Mouse (Mus musculus) CH12.LX (cell line): ENCODE data around the gene Nrd1. TPM values are rescaled to one million over a fixed set of nuclear protein-coding genes. Genes with fewer than 3 reads are reported as not detected.

ENCODE experiments used
- DNase-seq: peaks from one replicate; pipeline ENCODE4 v3.0.0-alpha.2; 2013; ENCODE audit errors: extremely low read depth
- H3K27ac ChIP-seq: 2 replicates; pipeline ENCODE4 v1.5.1; 2012; ENCODE audit warnings: low read depth, mild to moderate bottlenecking, control low read depth, moderate library complexity; ENCODE audit not compliant: insufficient read depth
- H3K27me3 ChIP-seq: replicated peaks from 2 replicates; pipeline ENCODE3; 2012; ENCODE audit warnings: inconsistent platforms
- H3K36me3 ChIP-seq, 2 experiments: replicated peaks in 1 of 2; 2 replicates each; pipeline versions ENCODE3 to v1.6.1; 2012; ENCODE audit warnings: inconsistent platforms in 1 of 2, low read length in 1 of 2, mild to moderate bottlenecking in 1 of 2, mixed read lengths in 1 of 2, moderate library complexity in 1 of 2; ENCODE audit not compliant: control insufficient read depth in 1 of 2, insufficient read depth in 1 of 2
- H3K4me1 ChIP-seq, 2 experiments: 2 replicates each; pipeline ENCODE4 v1.6.1; 2012; ENCODE audit warnings: inconsistent platforms in 1 of 2, moderate library complexity in 1 of 2; ENCODE audit not compliant: insufficient read depth in 2 of 2, control insufficient read depth in 1 of 2
- H3K4me2 ChIP-seq: 2 replicates; pipeline ENCODE4 v1.6.1; 2012; ENCODE audit warnings: low read depth, mild to moderate bottlenecking, control low read depth; ENCODE audit not compliant: poor library complexity, insufficient read depth, severe bottlenecking
- H3K4me3 ChIP-seq, 3 experiments: fragments of 150-350 bp in 1 of 3; sonication (generic) in 1 of 3; replicated peaks in 1 of 3; 2 replicates each; pipeline versions ENCODE3 to v1.5.1; 2011 to 2012; ENCODE audit warnings: low read depth in 2 of 3, low read length in 2 of 3, mild to moderate bottlenecking in 2 of 3, moderate library complexity in 2 of 3, control low read depth in 1 of 3, improper control_type of control experiment in 1 of 3, inconsistent platforms in 1 of 3, mixed read lengths in 1 of 3; ENCODE audit not compliant: poor library complexity in 1 of 3
- H3K79me2 ChIP-seq: replicated peaks from 2 replicates; pipeline ENCODE4 v1.6.1; 2012; ENCODE audit warnings: mild to moderate bottlenecking, moderate library complexity; ENCODE audit not compliant: control insufficient read depth, poor library complexity, insufficient read depth, severe bottlenecking; ENCODE audit errors: extremely low read depth
- H3K9ac ChIP-seq: 2 replicates; pipeline ENCODE4 v1.6.1; 2012; ENCODE audit warnings: low read depth, mild to moderate bottlenecking, control low read depth, moderate library complexity; ENCODE audit not compliant: insufficient read depth
- H3K9me3 ChIP-seq: replicated peaks from 2 replicates; pipeline ENCODE3; 2012; ENCODE audit warnings: low read length, inconsistent platforms, mixed read lengths
- BHLHE40 ChIP-seq: IDR thresholded peaks from 2 replicates; pipeline ENCODE4 v1.6.1; 2011; ENCODE audit warnings: mild to moderate bottlenecking, low read depth, low read length, improper control_type of control experiment
- CHD1 ChIP-seq: IDR thresholded peaks from 2 replicates; pipeline ENCODE4 v1.6.1; 2012; ENCODE audit warnings: low read depth, low read length, improper control_type of control experiment, inconsistent platforms
- CHD2 ChIP-seq: IDR thresholded peaks from 2 replicates; pipeline ENCODE4 v1.6.1; 2011; ENCODE audit warnings: low read length, improper control_type of control experiment
- ELF1 ChIP-seq: IDR thresholded peaks from 2 replicates; pipeline ENCODE4 v1.6.1; 2014; ENCODE audit warnings: low read depth, mild to moderate bottlenecking, inconsistent platforms, low read length, improper control_type of control experiment
- GABPA ChIP-seq: IDR thresholded peaks from 2 replicates; pipeline ENCODE4 v1.6.1; 2012; ENCODE audit warnings: low read depth, low read length, improper control_type of control experiment, inconsistent platforms; ENCODE audit not compliant: insufficient replicate concordance
- IRF4 ChIP-seq: IDR thresholded peaks from 2 replicates; pipeline ENCODE4 v1.6.1; 2014; ENCODE audit warnings: low read depth, mild to moderate bottlenecking, inconsistent platforms, low read length, improper control_type of control experiment
- KAT2A ChIP-seq: IDR thresholded peaks from 2 replicates; pipeline ENCODE4 v1.6.1; 2012; ENCODE audit warnings: low read length, improper control_type of control experiment, inconsistent platforms; ENCODE audit not compliant: insufficient replicate concordance
- MAX ChIP-seq: IDR thresholded peaks from 2 replicates; pipeline ENCODE4 v1.6.1; 2011; ENCODE audit warnings: low read length, improper control_type of control experiment
- MAZ ChIP-seq: IDR thresholded peaks from 2 replicates; pipeline ENCODE4 v1.6.1; 2012; ENCODE audit warnings: low read depth, mild to moderate bottlenecking, inconsistent platforms, low read length, improper control_type of control experiment, moderate library complexity
- MEF2A ChIP-seq: IDR thresholded peaks from 2 replicates; pipeline ENCODE4 v1.6.1; 2014; ENCODE audit warnings: low read depth, mild to moderate bottlenecking, inconsistent platforms, low read length, improper control_type of control experiment, borderline replicate concordance
- MXI1 ChIP-seq: IDR thresholded peaks from 2 replicates; pipeline ENCODE4 v1.6.1; 2011; ENCODE audit warnings: mild to moderate bottlenecking, low read depth, low read length, improper control_type of control experiment
- NELFE ChIP-seq: IDR thresholded peaks from 2 replicates; pipeline ENCODE4 v1.6.1; 2011; ENCODE audit warnings: low read depth, low read length, improper control_type of control experiment
- PAX5 ChIP-seq: IDR thresholded peaks from 2 replicates; pipeline ENCODE4 v1.6.1; 2012; ENCODE audit warnings: low read length, inconsistent platforms, mixed read lengths
- POLR2A ChIP-seq: IDR thresholded peaks from 2 replicates; pipeline ENCODE4 v1.6.1; 2011; ENCODE audit warnings: low read depth, mild to moderate bottlenecking, improper control_type of control experiment, low read length
- RAD21 ChIP-seq: IDR thresholded peaks from 2 replicates; pipeline ENCODE4 v1.6.1; 2011; ENCODE audit warnings: low read depth, mild to moderate bottlenecking, low read length, improper control_type of control experiment, moderate library complexity
- RCOR1 ChIP-seq: conservative IDR thresholded peaks from 2 replicates; pipeline ENCODE4 v1.6.1; 2012; ENCODE audit warnings: low read depth, mild to moderate bottlenecking, inconsistent platforms, low read length, improper control_type of control experiment
- SIN3A ChIP-seq: IDR thresholded peaks from 2 replicates; pipeline ENCODE4 v1.6.1; 2012; ENCODE audit warnings: low read length, improper control_type of control experiment, inconsistent platforms
- TCF12 ChIP-seq: IDR thresholded peaks from 2 replicates; pipeline ENCODE4 v1.6.1; 2014; ENCODE audit warnings: low read depth, mild to moderate bottlenecking, inconsistent platforms, low read length, improper control_type of control experiment
- UBTF ChIP-seq: IDR thresholded peaks from 2 replicates; pipeline ENCODE4 v1.6.1; 2012; ENCODE audit warnings: low read depth, mild to moderate bottlenecking, inconsistent platforms, low read length, improper control_type of control experiment, moderate library complexity
- USF1 ChIP-seq: IDR thresholded peaks from 2 replicates; pipeline ENCODE4 v1.6.1; 2014; ENCODE audit warnings: low read depth, mild to moderate bottlenecking, inconsistent platforms, low read length, improper control_type of control experiment
- USF2 ChIP-seq: conservative IDR thresholded peaks from 2 replicates; pipeline ENCODE4 v1.6.1; 2011; ENCODE audit warnings: low read depth, low read length, improper control_type of control experiment
- ZC3H11A ChIP-seq: IDR thresholded peaks from 2 replicates; pipeline ENCODE4 v1.6.1; 2012; ENCODE audit warnings: low read depth, mild to moderate bottlenecking, inconsistent platforms, low read length, improper control_type of control experiment
- dilution Hi-C: fragments of 300-500 bp; cut with MboI; formaldehyde crosslinking; loops from 2 replicates; pipeline ENCODE4 v1.14.3; 2020; ENCODE audit warnings: low sequenced_read_pairs; ENCODE audit not compliant: extremely low pct_unique_long_range_greater_than_20kb, extremely low pct_ligation_motif_present
- in situ Hi-C: fragments of 300-500 bp; cut with MboI; formaldehyde crosslinking; loops from 3 replicates; pipeline ENCODE4 v1.14.3; 2019; ENCODE audit warnings: low sequenced_read_pairs, low pct_ligation_motif_present, low pct_unique_long_range_greater_than_20kb, mixed read lengths
- polyA plus RNA-seq: library from polyadenylated mRNA; unstranded; fragments of >175 nt; gene quantifications from 2 replicates; pipeline ENCODE4 v1.2.1, GENCODE M21; 2012; ENCODE audit warnings: low read depth; ENCODE audit not compliant: insufficient read length
- total RNA-seq, 2 experiments: library from RNA; depleted of rRNA; stranded (reverse); fragments of 300-350 nt in 1 of 2; fragments of >200 nt in 1 of 2; gene quantifications; 2 replicates each; pipeline ENCODE4 v1.2.3; 2012 to 2014

Gene Nrd1
- total and polyA plus RNA-seq, 3 experiments = 37.7 to 147 (median 104) TPM

DNA sequence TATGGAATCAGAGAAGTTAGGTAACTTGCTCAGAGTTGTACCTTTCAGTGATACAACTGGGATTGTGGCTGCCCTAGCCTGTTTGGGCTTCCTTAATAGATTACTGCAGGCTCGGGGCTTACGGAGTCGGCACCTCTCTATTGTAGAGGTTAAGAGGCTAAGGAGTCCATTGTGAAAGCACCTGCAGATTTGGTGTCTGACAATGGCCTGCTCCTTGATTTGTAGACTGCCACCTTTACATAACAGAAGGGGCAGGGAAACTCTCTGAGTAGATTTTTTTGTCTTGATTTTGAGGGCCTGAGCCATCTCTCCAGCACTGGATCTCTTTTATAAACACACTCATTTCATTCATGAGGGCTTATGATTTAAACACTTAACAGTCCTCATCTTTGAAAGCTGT is 26.1 kb downstream of the Nrd1 start:
- Histone ChIP-seq H3K4me1 (no peaks in the 10 kb centered on the region), H3K4me3 (no peak overlapping the region), H3K9ac (no peak overlapping the region), H3K36me3 (peaks cover 34 to 82% of the 10 kb centered on the region in 2 experiments), H3K9me3 (no peaks in the 10 kb centered on the region), H3K4me2 (no peak overlapping the region), H3K79me2 (no peaks in the 10 kb centered on the region; the same call in 1 of the 2 replicates), H3K27me3 (no peaks in the 10 kb centered on the region), H3K27ac (no peak overlapping the region)
- no peak for DNase-seq
- in situ Hi-C loops = no loop called here
- dilution Hi-C loops = no loop called here
- no peak for TF ChIP-seq USF1
- no peak for TF ChIP-seq ELF1
- no peak for TF ChIP-seq TCF12
- TF ChIP-seq NELFE = no peak
- TF ChIP-seq ZC3H11A = no peak
- TF ChIP-seq MEF2A = no peak
- no peak for TF ChIP-seq USF2
- TF ChIP-seq GABPA = no peak
- no peak for TF ChIP-seq IRF4
- no peak for TF ChIP-seq MAX
- TF ChIP-seq CHD2 = no peak
- no peak for TF ChIP-seq RAD21
- no peak for TF ChIP-seq MAZ
- TF ChIP-seq CHD1 = no peak
- TF ChIP-seq RCOR1 = no peak
- TF ChIP-seq, all 38 proteins: peak for 0

DNA sequence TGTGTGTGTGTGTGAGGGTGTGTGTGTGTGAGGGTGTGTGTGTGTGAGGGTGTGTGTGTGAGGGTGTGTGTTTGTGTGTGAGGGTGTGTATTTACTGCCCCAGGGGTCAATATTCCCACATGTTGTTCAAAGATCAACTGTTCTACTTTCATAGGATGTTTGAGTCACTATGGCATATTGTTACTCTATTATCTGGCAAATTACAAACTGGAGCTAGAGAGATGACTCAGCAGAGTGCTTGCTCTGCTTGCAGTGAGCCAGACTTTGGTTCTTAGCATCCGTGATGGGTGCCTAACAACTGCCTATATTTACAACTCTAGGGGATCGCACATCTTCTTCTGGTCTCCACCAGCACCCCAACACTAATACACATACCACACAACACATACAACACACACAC is 29.4 kb downstream of the Nrd1 start:
- dilution Hi-C loops = no loop called here
- no peak for DNase-seq
- Histone ChIP-seq H3K36me3 (peaks cover 38 to 86% of the 10 kb centered on the region in 2 experiments), H3K27ac (peak overlapping the region; percentile 20; the same call in 1 of the 2 replicates), H3K27me3 (no peaks in the 10 kb centered on the region), H3K4me2 (no peak overlapping the region), H3K9me3 (no peaks in the 10 kb centered on the region), H3K4me3 (no peak overlapping the region), H3K79me2 (no peaks in the 10 kb centered on the region; the same call in 1 of the 2 replicates), H3K4me1 (no peaks in the 10 kb centered on the region), H3K9ac (no peak overlapping the region)
- in situ Hi-C loops = loop anchor here (10.0 kb wide), 1 partner anchor 135 kb away; no protein-coding TSS in a partner anchor
- TF ChIP-seq SIN3A = no peak
- TF ChIP-seq USF2 = no peak
- TF ChIP-seq IRF4 = no peak
- TF ChIP-seq MAX = no peak
- TF ChIP-seq RCOR1 = no peak
- TF ChIP-seq PAX5 = no peak
- TF ChIP-seq CHD1 = no peak
- no peak for TF ChIP-seq POLR2A
- no peak for TF ChIP-seq BHLHE40
- TF ChIP-seq MXI1 = no peak
- TF ChIP-seq USF1 = no peak
- no peak for TF ChIP-seq KAT2A
- TF ChIP-seq UBTF = no peak
